Mouse (Mus musculus) mouse embryonic stem cell (cell line): ENCODE data around the gene Prpf8.
"Not testable (repeated sequence)": the region's sequence is repeated elsewhere in the genome, so short reads cannot be mapped to it uniquely, and the experiment has no call there.

Experiments
- in situ Hi-C, 2 experiments: fragments of 300-500 bp; cut with MboI; formaldehyde crosslinking; loops; 1 replicate in 1 of 2; 3 replicates in 1 of 2; pipeline ENCODE4 v1.14.3; 2019 to 2020; ENCODE audit warnings: low sequenced_read_pairs in 2 of 2, low pct_unique_long_range_greater_than_20kb in 1 of 2, mixed read lengths in 1 of 2; ENCODE audit not compliant: unreplicated experiment in 1 of 2

Gene Prpf8

GRCm38 (mm10) chr11:75540209-75540608 is 53.6 kb downstream of the Prpf8 start:
- in situ Hi-C loops, result no loop called here

GRCm38 (mm10) chr11:75540710-75541581 is 54.3 kb downstream of the Prpf8 start:
- in situ Hi-C loops, result no loop called here

GRCm38 (mm10) chr11:75544713-75545112 is 58.1 kb downstream of the Prpf8 start:
- in situ Hi-C loops, result no loop called here

DNA sequence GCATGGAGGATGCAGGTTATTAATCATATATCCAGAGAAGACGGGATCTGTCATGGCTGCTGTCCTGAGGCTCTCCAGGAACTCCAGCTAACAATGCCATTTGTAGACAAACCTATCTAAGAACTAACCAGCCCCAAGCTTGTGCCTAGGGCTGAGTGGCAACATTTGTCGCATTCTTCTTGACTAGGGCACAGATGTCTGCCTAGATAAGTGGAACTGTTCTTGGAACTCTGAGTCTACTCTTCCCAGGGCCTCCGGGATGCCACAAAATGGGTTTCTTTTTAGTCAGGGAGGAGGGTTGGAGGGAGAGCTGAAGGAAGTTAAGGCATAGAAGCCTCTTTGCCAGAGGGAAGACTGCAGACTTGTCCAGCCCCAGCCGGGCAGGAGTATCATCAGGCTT is 59.4 kb downstream of the Prpf8 start:
- in situ Hi-C loops, result no loop called here

DNA sequence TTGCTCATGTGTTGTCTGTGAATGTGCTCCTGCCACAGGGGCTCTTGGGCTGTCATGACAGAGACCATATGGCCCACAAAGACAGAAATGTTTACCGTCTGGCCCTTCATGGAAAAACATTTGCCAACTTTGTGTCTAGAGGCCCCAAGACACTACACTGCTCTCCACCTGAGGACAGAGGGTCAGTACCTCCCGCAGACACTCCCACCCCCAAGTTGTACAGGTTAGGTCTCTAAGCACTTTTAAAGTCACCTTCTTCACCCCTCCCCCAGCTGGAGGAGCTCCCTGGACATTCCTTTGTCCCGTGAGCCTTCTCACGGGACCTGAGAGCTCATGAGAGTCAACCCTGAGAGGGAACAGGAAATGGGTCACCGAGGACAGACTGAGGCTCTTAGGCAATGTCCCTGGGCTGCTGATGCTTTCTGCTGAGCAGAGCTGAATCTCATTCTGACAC is 63.1 kb downstream of the Prpf8 start:
- in situ Hi-C loops, result no loop called here

DNA sequence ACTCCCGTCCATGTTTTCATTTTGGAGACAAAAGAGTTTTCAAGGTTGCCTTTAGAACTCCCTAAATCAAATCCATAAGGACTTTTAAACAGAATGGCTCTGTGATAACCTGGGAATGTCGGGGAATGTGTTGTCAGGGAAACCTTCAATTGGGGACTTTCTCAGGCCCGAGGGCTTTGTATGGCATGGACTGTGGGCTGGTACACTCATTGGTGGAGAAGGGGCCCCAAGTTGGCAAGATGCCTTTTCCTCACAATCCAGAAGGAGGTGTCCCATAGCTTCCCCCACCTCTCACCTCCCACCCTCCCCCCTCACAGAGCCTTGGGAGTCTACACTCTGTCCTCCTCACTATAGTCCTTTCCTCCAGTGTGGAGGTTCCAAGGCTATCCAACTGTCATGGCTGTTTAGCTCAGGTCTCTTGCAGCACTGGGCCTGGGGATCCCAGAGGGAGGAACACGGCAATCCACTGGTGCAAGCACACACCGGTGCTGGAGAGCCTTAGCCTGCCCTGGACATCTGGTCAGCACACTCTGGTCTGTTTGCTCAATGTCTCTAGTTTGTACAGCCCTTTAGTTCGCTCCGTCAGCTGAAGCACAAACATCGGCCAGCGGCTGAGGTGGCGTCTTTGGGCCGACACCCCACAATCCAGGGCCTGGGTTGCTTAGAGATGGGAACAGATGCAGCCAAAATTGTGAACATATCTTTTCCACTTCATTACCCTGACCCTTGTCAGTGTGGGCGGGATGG is 63.8 kb downstream of the Prpf8 start:
- in situ Hi-C loops, result no loop called here

DNA sequence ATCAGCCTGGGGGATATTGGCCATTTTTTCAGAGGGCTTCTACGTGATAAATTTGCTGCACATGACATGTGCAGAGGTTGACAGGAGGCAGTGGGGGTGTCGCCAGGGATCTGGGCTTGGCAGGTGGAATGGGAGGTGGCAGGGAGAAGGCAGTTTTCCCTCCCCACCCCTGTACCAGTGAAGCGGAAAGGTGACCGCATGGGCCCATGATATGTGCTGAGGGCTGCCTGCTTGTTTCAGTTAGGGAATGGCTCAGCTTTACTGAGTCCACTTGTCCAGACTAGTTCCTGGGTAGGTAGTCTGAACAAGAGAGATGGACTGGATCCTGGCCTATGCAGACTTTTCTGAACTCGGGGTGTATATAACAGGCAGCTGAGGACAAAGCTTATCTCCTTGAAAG is 64.7 kb downstream of the Prpf8 start:
- in situ Hi-C loops, result no loop called here

GRCm38 (mm10) chr11:75551961-75552441 is 65.4 kb downstream of the Prpf8 start:
- in situ Hi-C loops, result no loop called here

- in situ Hi-C loops, result no loop called here
These were observed 66.4 kb downstream of the Prpf8 start for GRCm38 (mm10) chr11:75552906-75553482.

DNA sequence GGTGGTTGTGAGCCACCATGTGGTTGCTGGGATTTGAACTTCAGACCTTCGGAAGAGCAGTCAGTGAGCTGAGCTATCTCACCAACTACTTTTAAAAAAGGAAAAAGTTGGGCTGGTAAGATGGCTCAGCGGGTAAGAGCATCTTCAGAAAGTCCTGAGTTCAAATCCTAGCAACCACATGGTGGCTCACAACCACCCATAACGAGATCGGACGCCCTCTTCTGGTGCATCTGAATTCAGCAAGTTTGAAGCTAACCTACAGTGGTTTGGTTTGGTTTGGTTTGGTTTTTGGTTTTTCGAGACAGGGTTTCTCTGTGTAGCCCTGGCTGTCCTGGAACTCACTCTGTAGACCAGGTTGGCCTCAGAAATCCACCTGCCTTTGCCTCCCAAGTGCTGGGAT is 69.4 kb downstream of the Prpf8 start:
- in situ Hi-C loops, result not testable (repeated sequence)

DNA sequence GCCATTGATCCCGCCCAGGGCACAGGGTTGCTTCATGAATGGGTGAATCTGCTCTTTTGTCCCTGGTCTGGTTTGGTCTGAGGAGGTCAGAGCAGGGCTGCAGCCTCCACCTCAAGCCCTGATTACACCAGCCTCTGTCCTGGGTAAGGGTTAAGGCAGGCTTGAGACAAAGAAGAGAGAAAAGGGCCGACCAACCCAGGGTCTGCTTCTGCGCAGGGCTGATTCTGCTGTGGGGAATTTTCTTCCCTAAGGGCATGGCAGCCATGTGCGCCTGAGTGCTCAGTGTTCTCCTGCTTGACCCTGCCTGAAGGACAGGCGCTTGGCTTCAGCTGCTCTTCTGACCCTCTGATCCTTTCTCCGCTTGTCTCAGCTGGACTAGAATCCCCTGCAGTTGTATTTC is 70.5 kb downstream of the Prpf8 start:
- in situ Hi-C loops, result no loop called here

- in situ Hi-C loops, result no loop called here
These were observed 71.5 kb downstream of the Prpf8 start for GRCm38 (mm10) chr11:75558101-75558500.
